10 mouse cellular contexts compared by ENCODE assay signal in genomic region chr17:33755418-33756107, GRCm38 (mm10). TPM values are rescaled to one million over a fixed set of nuclear protein-coding genes. Genes with fewer than 3 reads are reported as not detected.
A peak's percentile ranks its signal among the peaks of the same experiment; 100 is the strongest.
DNase-seq lines count a peak whose midpoint lies in the region; ATAC-seq lines count a peak whose summit lies in the region.
"Had no signal": no experiment of that assay in that cellular context is flagged by ENCODE, and none has a peak within 500 bp of the region (broad histone marks: within the 10 kb centered on the region; RNA-seq: fewer than 3 reads in every experiment).

No protein-coding gene starts in this region.

- no peaks in the 10 kb centered on the region for H3K27me3 ChIP-seq in hindbrain, embryonic 13.5 days
- H3K27me3 ChIP-seq in hindbrain, embryonic 11.5 days (ENCODE audit: control insufficient read depth, insufficient read depth, low read length): no peaks in the 10 kb centered on the region
- H3K27me3 ChIP-seq: limb, embryonic 15.5 days had no signal

- peak overlapping the region; percentile 18; the same call in 1 of the 2 replicates for H3K4me2 ChIP-seq in hindbrain, embryonic 13.5 days
- H3K4me2 ChIP-seq in hindbrain, embryonic 11.5 days (replicated peaks; ENCODE audit: low read depth, low read length): no peak overlapping the region
- H3K4me2 ChIP-seq: limb, embryonic 15.5 days had no signal

- ATAC-seq in hindbrain, embryonic 13.5 days (ENCODE audit: low FRiP score): no peak
- no peak for ATAC-seq in hindbrain, embryonic 11.5 days (ENCODE audit: low FRiP score)

- H3K4me3 ChIP-seq in hindbrain, embryonic 13.5 days: 0 out of 2 replicates have a peak overlapping the region, but pooled peaks have one; percentile 9
- no peak overlapping the region; the same call in 1 of the 2 replicates for H3K4me3 ChIP-seq in hindbrain, embryonic 11.5 days (ENCODE audit: low read depth, low read length)
- H3K4me3 ChIP-seq: limb, embryonic 15.5 days had no signal

- no peaks in the 10 kb centered on the region for H3K9me3 ChIP-seq in hindbrain, embryonic 13.5 days
- no peaks in the 10 kb centered on the region for H3K9me3 ChIP-seq in hindbrain, embryonic 11.5 days (ENCODE audit: control insufficient read depth, low read length)
- H3K9me3 ChIP-seq: limb, embryonic 15.5 days had no signal

- H3K9ac ChIP-seq in hindbrain, embryonic 13.5 days: peak overlapping the region; percentile 43
- H3K9ac ChIP-seq in hindbrain, embryonic 11.5 days (ENCODE audit: low read depth, low read length): no peak overlapping the region
- H3K9ac ChIP-seq: limb, embryonic 15.5 days had no signal

- 79% methylated on average over 10 of the region's 10 CpGs for WGBS in hindbrain, embryonic 13.5 days
- WGBS in hindbrain, embryonic 11.5 days: 85% methylated on average over 10 of the region's 10 CpGs

- peak overlapping the region; percentile 25; the same call in 1 of the 2 replicates for H3K27ac ChIP-seq in hindbrain, embryonic 13.5 days
- H3K27ac ChIP-seq in hindbrain, embryonic 11.5 days (ENCODE audit: low read depth, low read length): no peak overlapping the region
- H3K27ac ChIP-seq: limb, embryonic 15.5 days had no signal

- H3K4me1 ChIP-seq in hindbrain, embryonic 13.5 days (replicated peaks): peaks cover 78% of the 10 kb centered on the region
- H3K4me1 ChIP-seq in hindbrain, embryonic 11.5 days (replicated peaks; ENCODE audit: control insufficient read depth, insufficient read depth, low read length): peaks cover 6% of the 10 kb centered on the region; the same call in 1 of the 2 replicates

- DNase-seq in hindbrain, embryonic 11.5 days (ENCODE audit: low spot score): no peak
- peak; percentile 81 for DNase-seq in Muller cell, postnatal 12 days (ENCODE audit: inconsistent ontology term)
- peak; percentile 62 for DNase-seq in adrenal gland, postnatal 25 days
- peak; percentile 56 to 65 for DNase-seq in kidney, postnatal 36 days
- DNase-seq in urinary bladder, postnatal 4 days (ENCODE audit: low spot score in 2 of 2): no peak
- DNase-seq in embryo, embryonic 9.5 days (ENCODE audit: extremely low spot score): no peak
- no peak for DNase-seq in thymus, postnatal 36 days
- DNase-seq: gastrocnemius, postnatal 14 days had no signal

- peaks cover 12% of the 10 kb centered on the region for H3K36me3 ChIP-seq in hindbrain, embryonic 13.5 days
- H3K36me3 ChIP-seq in hindbrain, embryonic 11.5 days (ENCODE audit: control insufficient read depth, insufficient read depth, low read length): no peaks in the 10 kb centered on the region

RNA-seq across cellular contexts. Expression of gene Rab11b, which starts 4.8 kb away (rescaled TPM):
- 494 and 549 TPM in 2 replicates for polyA plus RNA-seq in hindbrain, embryonic 13.5 days (2015; fragmentation: Nextera tagmentation; extraction: Ambion mirVana)
- polyA plus RNA-seq in hindbrain, embryonic 11.5 days (2014; fragmentation: Nextera tagmentation; extraction: Ambion mirVana): 334 and 359 TPM in 2 replicates
- total RNA-seq in adrenal gland, postnatal 25 days (2021): 236 and 280 TPM in 2 replicates

RNA-seq across cellular contexts. Expression of gene Angptl4, which starts 26.1 kb away (rescaled TPM):
- polyA plus RNA-seq in hindbrain, embryonic 13.5 days (2015; fragmentation: Nextera tagmentation; extraction: Ambion mirVana): 23.5 and 24.7 TPM in 2 replicates
- 22.0 and 22.5 TPM in 2 replicates for polyA plus RNA-seq in hindbrain, embryonic 11.5 days (2014; fragmentation: Nextera tagmentation; extraction: Ambion mirVana)
- total RNA-seq in adrenal gland, postnatal 25 days (2021): 50.0 and 57.7 TPM in 2 replicates

RNA-seq across cellular contexts. Expression of gene March2, which starts 37.1 kb away (rescaled TPM):
- 68.4 and 69.1 TPM in 2 replicates for polyA plus RNA-seq in hindbrain, embryonic 13.5 days (2015; fragmentation: Nextera tagmentation; extraction: Ambion mirVana)
- polyA plus RNA-seq in hindbrain, embryonic 11.5 days (2014; fragmentation: Nextera tagmentation; extraction: Ambion mirVana): 40.2 and 45.4 TPM in 2 replicates
- total RNA-seq in adrenal gland, postnatal 25 days (2021): 113 and 117 TPM in 2 replicates

RNA-seq across cellular contexts. Expression of gene Kank3, which starts 54.8 kb away (rescaled TPM):
- 37.4 and 40.5 TPM in 2 replicates for polyA plus RNA-seq in hindbrain, embryonic 13.5 days (2015; fragmentation: Nextera tagmentation; extraction: Ambion mirVana)
- 22.7 and 30.1 TPM in 2 replicates for polyA plus RNA-seq in hindbrain, embryonic 11.5 days (2014; fragmentation: Nextera tagmentation; extraction: Ambion mirVana)
- total RNA-seq in adrenal gland, postnatal 25 days (2021): 82.9 and 109 TPM in 2 replicates

Comparison
In these comparisons a context has a peak if more than half of its experiments do, and no peak if none do; other contexts are left out.
1. DNase-seq: peak in Muller cell, postnatal 12 days (single experiment), adrenal gland, postnatal 25 days (single experiment) and kidney, postnatal 36 days (2 of 2); none in hindbrain, embryonic 11.5 days (single experiment), urinary bladder, postnatal 4 days (0 of 2), embryo, embryonic 9.5 days (single experiment) and thymus, postnatal 36 days (0 of 2).